Mouse (Mus musculus) intestine, embryonic 15.5 days (tissue): ENCODE data around the gene Vps35l. TPM values are rescaled to one million over a fixed set of nuclear protein-coding genes. Genes with fewer than 3 reads are reported as not detected.

ENCODE experiments used
- ATAC-seq: fragments of 200-750 bp; cut with Nextera tagmentation; 2 replicates; pipeline ENCODE4 v1.8.0; 2017; ENCODE audit warnings: moderate TSS enrichment, moderate library complexity
- H3K27ac ChIP-seq: fragments of 300-500 bp; sonication (generic); 2 replicates; pipeline ENCODE4 v1.5.1; 2015; ENCODE audit warnings: mild to moderate bottlenecking, inconsistent platforms
- H3K27me3 ChIP-seq: fragments of 300-500 bp; sonication (generic); replicated peaks from 2 replicates; pipeline ENCODE4 v1.6.1; 2015; ENCODE audit warnings: inconsistent platforms
- H3K36me3 ChIP-seq: fragments of 300-500 bp; sonication (generic); 2 replicates; pipeline ENCODE4 v1.6.1; 2015; ENCODE audit warnings: inconsistent platforms
- H3K4me1 ChIP-seq: fragments of 300-500 bp; sonication (generic); replicated peaks from 2 replicates; pipeline ENCODE4 v1.6.1; 2015; ENCODE audit warnings: inconsistent platforms
- H3K4me2 ChIP-seq: fragments of 300-500 bp; sonication (generic); replicated peaks from 2 replicates; pipeline ENCODE4 v1.6.1; 2015; ENCODE audit warnings: mild to moderate bottlenecking, inconsistent platforms
- H3K4me3 ChIP-seq: fragments of 300-500 bp; sonication (generic); replicated peaks from 2 replicates; pipeline ENCODE4 v1.5.1; 2015; ENCODE audit warnings: inconsistent platforms
- H3K9ac ChIP-seq: fragments of 300-500 bp; sonication (generic); 2 replicates; pipeline ENCODE4 v1.6.1; 2015; ENCODE audit warnings: inconsistent platforms
- H3K9me3 ChIP-seq: fragments of 300-500 bp; sonication (generic); 2 replicates; pipeline ENCODE4 v1.6.1; 2016; ENCODE audit warnings: inconsistent platforms
- WGBS: fragments of 180-500 bp; shearing (Covaris S2); methylation state at CpG from one replicate; pipeline ENCODE4 v1.1.7; 2015; 5-methylcytosine and 5-hydroxymethylcytosine counted together
- polyA plus RNA-seq: library from polyadenylated mRNA; unstranded; fragments of >200 nt; fragmentation: Nextera tagmentation; extraction: Ambion mirVana; gene quantifications from 2 replicates; pipeline ENCODE4 v1.2.1, GENCODE M21; 2015

The Vps35l gene
- polyA plus RNA-seq, 1 experiment from 2014 or later: 72.6 TPM

- no peak overlapping the region for H3K27ac ChIP-seq
- H3K4me3 ChIP-seq: no peak overlapping the region
- H3K9ac ChIP-seq: no peak overlapping the region
- no peaks in the 10 kb centered on the region for H3K27me3 ChIP-seq
- H3K4me2 ChIP-seq: no peak overlapping the region
- 35% methylated on average over 1 of the region's 1 CpGs for WGBS
- H3K4me1 ChIP-seq: no peaks in the 10 kb centered on the region
- H3K9me3 ChIP-seq: no peaks in the 10 kb centered on the region
- ATAC-seq: no peak
- H3K36me3 ChIP-seq: peaks cover 49% of the 10 kb centered on the region
Measured at GRCm38 (mm10) chr7:118841796-118842195, 101.8 kb downstream of the Vps35l start.

- ATAC-seq: no peak
- no peaks in the 10 kb centered on the region for H3K9me3 ChIP-seq
- whole genome bisulfite sequencing: 76% methylated on average over 4 of the region's 4 CpGs
- no peak overlapping the region for H3K4me2 ChIP-seq
- H3K4me3 ChIP-seq: no peak overlapping the region
- H3K27me3 ChIP-seq: no peaks in the 10 kb centered on the region
- H3K27ac ChIP-seq: no peak overlapping the region
- H3K4me1 ChIP-seq: no peaks in the 10 kb centered on the region
- no peak overlapping the region for H3K9ac ChIP-seq
- H3K36me3 ChIP-seq: peaks cover 55% of the 10 kb centered on the region
Measured at GRCm38 (mm10) chr7:118842938-118843337, 102.9 kb downstream of the Vps35l start.

- Histone ChIP-seq H3K4me2 (no peak overlapping the region), H3K9me3 (no peaks in the 10 kb centered on the region), H3K4me3 (no peak overlapping the region), H3K4me1 (peaks cover 14% of the 10 kb centered on the region), H3K9ac (no peak overlapping the region), H3K36me3 (peaks cover 50% of the 10 kb centered on the region), H3K27ac (no peak overlapping the region), H3K27me3 (no peaks in the 10 kb centered on the region)
- no peak for ATAC-seq
- 78% methylated on average over 5 of the region's 5 CpGs for WGBS
Measured at GRCm38 (mm10) chr7:118845141-118845540, 105.1 kb downstream of the Vps35l start.

GRCm38 (mm10) chr7:118846329-118846728, 106.3 kb downstream of the Vps35l start:
- Histone ChIP-seq H3K4me3 (no peak overlapping the region), H3K4me1 (peaks cover 14% of the 10 kb centered on the region), H3K9ac (no peak overlapping the region), H3K27me3 (no peaks in the 10 kb centered on the region), H3K4me2 (no peak overlapping the region), H3K27ac (no peak overlapping the region), H3K36me3 (peaks cover 55% of the 10 kb centered on the region), H3K9me3 (no peaks in the 10 kb centered on the region)
- 83% methylated on average over 4 of the region's 4 CpGs for WGBS
- ATAC-seq: no peak

- Histone ChIP-seq H3K27me3 (no peaks in the 10 kb centered on the region), H3K9me3 (no peaks in the 10 kb centered on the region), H3K4me1 (peaks cover 15% of the 10 kb centered on the region), H3K9ac (no peak overlapping the region), H3K4me3 (no peak overlapping the region), H3K4me2 (peak overlapping the region; percentile 22), H3K36me3 (peaks cover 59% of the 10 kb centered on the region), H3K27ac (peak overlapping the region; percentile 69)
- peak; percentile 88 for ATAC-seq
- 53% methylated on average over 10 of the region's 10 CpGs for WGBS
Measured at GRCm38 (mm10) chr7:118848796-118849195, 108.8 kb downstream of the Vps35l start.

- Histone ChIP-seq H3K27me3 (no peaks in the 10 kb centered on the region), H3K36me3 (peaks cover 50% of the 10 kb centered on the region), H3K9me3 (no peaks in the 10 kb centered on the region), H3K9ac (no peak overlapping the region), H3K27ac (peak overlapping the region; percentile 69), H3K4me3 (no peak overlapping the region), H3K4me2 (peak overlapping the region; percentile 22; the same call in 1 of the 2 replicates), H3K4me1 (peaks cover 20% of the 10 kb centered on the region)
- ATAC-seq: peak; percentile 51
- WGBS: 61% methylated on average over 5 of the region's 5 CpGs
Measured at GRCm38 (mm10) chr7:118849543-118850250, 109.7 kb downstream of the Vps35l start.

- WGBS: 71% methylated on average over 9 of the region's 9 CpGs
- Histone ChIP-seq H3K4me2 (no peak overlapping the region), H3K27ac (no peak overlapping the region), H3K9me3 (no peaks in the 10 kb centered on the region), H3K4me3 (no peak overlapping the region), H3K4me1 (peaks cover 20% of the 10 kb centered on the region), H3K9ac (no peak overlapping the region), H3K36me3 (peaks cover 40% of the 10 kb centered on the region), H3K27me3 (no peaks in the 10 kb centered on the region)
- ATAC-seq: no peak
Measured at GRCm38 (mm10) chr7:118850676-118851290, 110.8 kb downstream of the Vps35l start.

GRCm38 (mm10) chr7:118851571-118851970, 111.5 kb downstream of the Vps35l start:
- Histone ChIP-seq H3K27me3 (no peaks in the 10 kb centered on the region), H3K4me2 (no peak overlapping the region)
- WGBS: 90% methylated on average over 7 of the region's 7 CpGs

GRCm38 (mm10) chr7:118852611-118853010, 112.6 kb downstream of the Vps35l start:
- Histone ChIP-seq H3K9me3 (no peaks in the 10 kb centered on the region), H3K4me2 (no peak overlapping the region), H3K9ac (no peak overlapping the region), H3K27ac (no peak overlapping the region), H3K36me3 (peaks cover 25% of the 10 kb centered on the region), H3K27me3 (no peaks in the 10 kb centered on the region), H3K4me1 (peaks cover 20% of the 10 kb centered on the region), H3K4me3 (no peak overlapping the region)
- ATAC-seq: no peak
- WGBS: 91% methylated on average over 4 of the region's 4 CpGs

More at GRCm38 (mm10) chr7:118851571-118851970, 111.5 kb downstream of the Vps35l start:
- H3K9ac ChIP-seq: no peak overlapping the region
- no peaks in the 10 kb centered on the region for H3K9me3 ChIP-seq
- H3K4me1 ChIP-seq: peaks cover 20% of the 10 kb centered on the region
- peaks cover 32% of the 10 kb centered on the region for H3K36me3 ChIP-seq
- no peak overlapping the region for H3K27ac ChIP-seq
- no peak for ATAC-seq
- H3K4me3 ChIP-seq: no peak overlapping the region

GRCm38 (mm10) chr7:118854606-118855005, 114.6 kb downstream of the Vps35l start:
- Histone ChIP-seq H3K36me3 (peaks cover 15% of the 10 kb centered on the region), H3K4me3 (peak overlapping the region; percentile 83), H3K4me2 (peak overlapping the region; percentile 76), H3K27ac (no peak overlapping the region), H3K9ac (peak overlapping the region; percentile 78), H3K4me1 (peaks cover 10% of the 10 kb centered on the region), H3K9me3 (no peaks in the 10 kb centered on the region), H3K27me3 (no peaks in the 10 kb centered on the region)
- WGBS: 11% methylated on average over 3 of the region's 3 CpGs
- no peak for ATAC-seq

GRCm38 (mm10) chr7:118855171-118855876, 115.3 kb downstream of the Vps35l start, which contains the start of gene Iqck:
TSS of gene Iqck (plus strand) at chr7:118855752.
- Histone ChIP-seq H3K27me3 (no peaks in the 10 kb centered on the region), H3K4me2 (peak within 1 kb of the TSS; percentile 76), H3K9ac (peak within 1 kb of the TSS; percentile 78), H3K27ac (peak within 1 kb of the TSS; percentile 77), H3K36me3 (peaks cover 15% of the 10 kb centered on the region), H3K4me1 (peaks cover 6% of the 10 kb centered on the region; the same call in 1 of the 2 replicates), H3K4me3 (peak within 1 kb of the TSS; percentile 83), H3K9me3 (no peaks in the 10 kb centered on the region)
- under 1% methylated on average over 57 of the region's 57 CpGs for WGBS
- ATAC-seq: peak; percentile 98

- Histone ChIP-seq H3K4me3 (peak within 1 kb of the TSS; percentile 83), H3K27me3 (no peaks in the 10 kb centered on the region), H3K4me1 (peaks cover 6% of the 10 kb centered on the region; the same call in 1 of the 2 replicates), H3K9ac (peak within 1 kb of the TSS; percentile 78), H3K9me3 (no peaks in the 10 kb centered on the region), H3K4me2 (peak within 1 kb of the TSS; percentile 76), H3K36me3 (peaks cover 13% of the 10 kb centered on the region), H3K27ac (peak within 1 kb of the TSS; percentile 77)
- peak; percentile 90 for ATAC-seq
- WGBS: under 1% methylated on average over 46 of the region's 46 CpGs
Measured at GRCm38 (mm10) chr7:118855877-118856304, 115.9 kb downstream of the Vps35l start, which contains the start of gene Knop1. TSS of gene Knop1 (minus strand) at chr7:118856254.
